Mouse (Mus musculus) Muller cell, postnatal 12 days (primary cell): ENCODE measurements around the gene Uggt1.

ENCODE experiments used
- DNase-seq: peaks from one replicate; pipeline ENCODE4 v3.0.0-alpha.2; 2015; ENCODE audit errors: inconsistent ontology term

The Uggt1 gene

GRCm38 (mm10) chr1:36244058-36244827, at the start of gene Uggt1:
Gene Uggt1 (minus strand): TSS chr1:36244720.
- DNase-seq, result peak; percentile 92

- DNase-seq, result no peak
These were observed 49.0 kb upstream of the Uggt1 start for GRCm38 (mm10) chr1:36293470-36293869.

- DNase-seq, result no peak
These were observed 37.3 kb upstream of the Uggt1 start for GRCm38 (mm10) chr1:36281849-36282248.

GRCm38 (mm10) chr1:36280938-36281337, 36.4 kb upstream of the Uggt1 start:
- DNase-seq, result peak; percentile 50

GRCm38 (mm10) chr1:36279202-36279601, 34.7 kb upstream of the Uggt1 start:
- peak; percentile 62 for DNase-seq

- DNase-seq, result no peak
These were observed 32.9 kb upstream of the Uggt1 start for GRCm38 (mm10) chr1:36277267-36278060.

GRCm38 (mm10) chr1:36275635-36276389, 31.3 kb upstream of the Uggt1 start:
- DNase-seq, result no peak

- no peak for DNase-seq
These were observed 29.9 kb upstream of the Uggt1 start, which contains the start of gene Neurl3 for GRCm38 (mm10) chr1:36274455-36274854. Gene Neurl3 (minus strand): TSS chr1:36274679.

- peak; percentile 24 for DNase-seq
These were observed 28.8 kb upstream of the Uggt1 start for GRCm38 (mm10) chr1:36273288-36273687.

- DNase-seq, result no peak
These were observed 28.0 kb upstream of the Uggt1 start for GRCm38 (mm10) chr1:36272546-36272945.

GRCm38 (mm10) chr1:36271516-36272230, 27.2 kb upstream of the Uggt1 start:
- DNase-seq, result no peak

- DNase-seq, result peak; percentile 19
These were observed 26.1 kb upstream of the Uggt1 start for GRCm38 (mm10) chr1:36270666-36271065.

- no peak for DNase-seq
These were observed 24.7 kb upstream of the Uggt1 start for GRCm38 (mm10) chr1:36269121-36269795.

GRCm38 (mm10) chr1:36267595-36267994, 23.1 kb upstream of the Uggt1 start:
- no peak for DNase-seq

GRCm38 (mm10) chr1:36266293-36266692, 21.8 kb upstream of the Uggt1 start:
- DNase-seq, result no peak

- DNase-seq, result no peak
These were observed 19.4 kb upstream of the Uggt1 start for GRCm38 (mm10) chr1:36263833-36264488.

- DNase-seq, result no peak
These were observed 17.4 kb upstream of the Uggt1 start for GRCm38 (mm10) chr1:36261708-36262504.

- DNase-seq, result no peak
These were observed 15.9 kb upstream of the Uggt1 start for GRCm38 (mm10) chr1:36260418-36260817.

- no peak for DNase-seq
These were observed 14.8 kb upstream of the Uggt1 start for GRCm38 (mm10) chr1:36259281-36259680.
